Mouse (Mus musculus) right cerebral cortex, postnatal 25 days (tissue): ENCODE results near the gene Ppp2r2c.

ENCODE experiments used
- DNase-seq: peaks from one replicate; pipeline ENCODE4 v3.0.0; 2022

Gene Ppp2r2c

GRCm38 (mm10) chr5:36868266-36869090 is at the start of gene Ppp2r2c:
Gene Ppp2r2c (plus strand): TSS chr5:36868513.
- peak; percentile 79 for DNase-seq

- no peak for DNase-seq
Measured at GRCm38 (mm10) chr5:36819742-36820141, 48.6 kb upstream of the Ppp2r2c start.

DNA sequence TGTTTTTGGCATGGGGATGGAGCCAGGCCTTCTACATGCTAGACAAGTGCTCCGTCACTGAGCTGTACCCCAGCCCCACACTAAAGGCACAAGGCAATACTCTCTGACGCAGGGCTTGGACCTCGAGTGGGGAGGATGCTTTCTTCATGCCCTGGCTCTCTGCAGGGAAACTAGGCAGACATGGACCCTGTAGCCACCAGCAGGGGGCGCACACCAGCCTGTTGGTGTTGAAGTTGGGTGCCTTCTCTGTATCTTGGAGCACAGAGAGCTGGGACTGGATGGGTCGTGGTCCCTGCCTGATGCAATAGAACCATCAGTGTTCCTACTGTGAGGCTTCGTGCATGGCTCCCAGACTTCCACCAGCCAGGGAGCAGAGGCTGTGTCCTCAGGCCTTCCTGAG is 48.2 kb upstream of the Ppp2r2c start:
- DNase-seq = peak; percentile 50

- DNase-seq = no peak
Measured at GRCm38 (mm10) chr5:36822907-36823306, 45.4 kb upstream of the Ppp2r2c start.

DNA sequence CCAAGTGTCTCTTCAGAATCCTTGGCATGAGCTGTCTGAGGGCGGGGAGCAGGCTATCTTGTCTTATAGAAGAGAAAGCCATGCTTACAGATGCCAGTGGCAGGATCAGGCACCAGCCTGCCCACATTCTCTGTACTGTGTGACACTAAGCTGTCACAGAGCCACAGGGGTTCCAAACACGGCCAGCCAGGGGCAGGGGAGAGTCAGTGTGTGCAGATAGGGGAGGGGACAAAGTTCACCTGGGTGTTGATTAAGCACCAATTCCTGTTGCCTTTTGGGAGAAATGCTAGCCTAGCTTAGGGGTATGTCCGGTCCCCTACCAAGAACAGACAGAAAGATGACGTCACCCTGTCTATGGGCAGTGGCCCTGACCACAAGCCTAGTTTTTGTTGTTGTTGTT is 39.2 kb upstream of the Ppp2r2c start:
- DNase-seq = no peak

DNA sequence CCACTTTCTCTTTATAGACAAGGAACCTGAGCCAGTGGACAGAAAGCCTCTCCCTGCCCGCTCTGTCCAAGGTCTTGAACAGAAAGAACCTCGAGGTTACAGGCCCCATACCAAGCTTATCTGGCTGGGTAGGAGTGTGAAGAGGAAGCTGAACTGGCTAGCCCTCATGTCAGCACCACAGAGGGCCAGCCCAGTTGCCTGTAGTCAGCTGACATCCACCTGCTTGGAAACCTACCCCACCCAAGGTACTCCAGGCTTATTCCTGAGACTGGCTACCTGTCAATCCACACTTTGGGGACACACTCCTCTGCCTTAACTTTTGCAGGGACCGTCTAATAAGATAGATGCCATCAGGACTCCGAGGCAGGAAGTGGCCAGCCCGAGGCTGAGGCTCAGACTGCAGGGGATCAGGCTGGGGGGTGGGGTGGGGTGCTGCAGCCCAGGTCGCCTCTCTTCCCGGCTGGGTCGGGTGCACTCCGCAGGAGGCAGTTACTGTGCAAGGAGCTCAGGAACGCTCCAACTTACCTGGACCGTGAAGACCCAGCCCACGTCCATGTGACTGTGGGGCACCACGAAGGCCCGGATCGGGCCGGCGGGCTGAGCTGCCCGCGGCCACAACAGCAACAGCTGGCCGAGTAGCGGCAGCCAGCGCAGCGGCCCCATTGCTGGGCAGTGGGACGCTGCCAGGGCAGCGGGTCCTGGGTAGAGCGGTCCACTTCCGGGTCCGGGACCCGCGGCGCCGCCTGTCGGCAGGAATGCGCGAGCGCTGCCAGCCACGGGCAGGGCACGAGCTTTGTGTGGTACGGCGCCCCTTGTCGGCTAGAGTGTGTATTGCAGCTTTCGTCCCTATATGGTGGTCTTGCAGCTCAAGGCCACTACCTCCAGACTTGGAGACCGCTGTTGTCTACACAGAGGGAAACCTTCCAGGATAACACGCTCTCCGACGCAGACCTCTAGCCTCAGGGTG is 38.1 kb upstream of the Ppp2r2c start, which contains the start of gene Man2b2:
Gene Man2b2, minus strand, starts transcription at position 741 of the 967 bp plus-strand sequence.
- peak; percentile 83 for DNase-seq

- DNase-seq = peak; percentile 38
Measured at GRCm38 (mm10) chr5:36831272-36831671, 37.0 kb upstream of the Ppp2r2c start.

DNA sequence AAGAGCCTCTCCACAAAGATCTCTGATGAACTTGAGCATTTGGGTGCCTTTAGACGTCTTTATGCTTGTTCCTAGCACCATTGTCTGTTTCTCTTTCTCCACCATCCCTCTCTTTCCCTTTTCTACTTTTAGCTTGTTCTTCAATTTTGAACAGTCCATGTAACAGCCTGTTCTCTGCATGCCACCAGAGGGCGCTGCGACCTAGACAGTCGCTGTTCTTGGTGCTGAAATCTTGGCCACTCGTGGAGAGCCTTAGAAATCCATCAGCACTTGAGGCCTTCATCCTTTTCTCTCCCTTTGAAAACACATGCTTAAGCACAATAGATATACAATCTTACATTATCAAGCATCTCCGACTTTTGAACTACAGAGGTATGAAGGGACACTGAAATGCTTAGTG is 32.4 kb upstream of the Ppp2r2c start:
- DNase-seq = peak; percentile 76

DNA sequence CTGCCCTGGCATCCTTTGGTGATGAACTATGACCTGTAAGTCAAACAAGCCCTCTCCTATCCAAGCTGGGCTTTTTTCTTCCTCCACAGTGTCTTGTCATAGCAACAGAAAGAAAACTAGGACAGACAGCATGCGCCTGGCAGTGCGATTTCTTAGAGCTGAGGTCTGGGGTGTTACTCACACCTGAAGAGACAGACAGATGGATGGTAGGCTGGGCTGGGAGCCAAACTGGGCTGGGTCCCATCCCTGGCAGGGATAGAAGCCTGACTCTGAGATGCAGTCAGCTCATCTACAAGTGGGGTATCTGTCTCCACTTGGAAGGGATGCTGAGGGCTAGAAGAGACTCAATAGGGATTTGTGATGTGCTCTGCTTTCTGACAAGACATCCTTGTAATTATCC is 29.3 kb upstream of the Ppp2r2c start:
- DNase-seq = peak; percentile 72

DNA sequence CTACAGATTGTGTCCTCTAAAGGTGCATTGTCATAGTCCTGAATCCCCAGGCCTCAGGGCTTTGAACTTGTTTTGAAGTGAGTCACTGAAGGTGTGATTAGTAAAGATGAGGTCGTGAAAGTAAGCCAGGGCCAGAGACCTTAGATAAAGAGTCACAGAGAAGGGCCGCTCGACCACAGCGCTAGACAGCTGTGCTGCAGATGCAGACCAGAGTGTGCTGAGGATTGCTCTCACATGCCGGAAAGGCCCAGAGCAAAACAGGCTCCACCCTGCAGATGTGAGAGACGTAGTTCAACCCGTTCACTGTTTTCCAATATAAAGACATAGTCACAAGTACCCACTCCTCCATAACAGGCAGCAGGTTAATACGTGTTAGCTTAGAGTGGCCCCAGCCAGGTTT is 28.7 kb upstream of the Ppp2r2c start:
- DNase-seq = no peak

- DNase-seq = no peak
Measured at GRCm38 (mm10) chr5:36840092-36840491, 28.2 kb upstream of the Ppp2r2c start.

DNA sequence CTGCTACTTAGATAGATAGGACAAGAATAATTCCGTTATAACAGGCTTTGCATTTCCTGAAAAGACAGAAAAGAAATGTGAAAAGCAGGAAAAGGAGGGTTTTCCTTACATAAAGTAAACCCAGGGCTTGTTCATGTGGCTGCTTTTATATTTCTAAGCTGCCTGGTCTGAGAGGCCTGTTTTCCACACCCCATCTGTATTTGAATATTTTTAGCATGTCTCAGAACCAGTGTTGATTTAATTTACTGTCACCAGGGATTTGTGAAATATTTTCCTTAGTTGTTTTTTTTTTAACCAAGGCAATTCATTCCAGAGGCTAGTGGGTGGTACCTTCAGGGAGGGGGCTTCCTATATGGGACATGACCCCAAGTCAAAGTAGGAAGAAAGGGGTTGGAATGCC is 26.6 kb upstream of the Ppp2r2c start:
- no peak for DNase-seq

GRCm38 (mm10) chr5:36844490-36844889 is 23.8 kb upstream of the Ppp2r2c start:
- DNase-seq = peak; percentile 45

GRCm38 (mm10) chr5:36851572-36851971 is 16.7 kb upstream of the Ppp2r2c start:
- DNase-seq = no peak

- DNase-seq = no peak
Measured at GRCm38 (mm10) chr5:36855180-36855579, 13.1 kb upstream of the Ppp2r2c start.

DNA sequence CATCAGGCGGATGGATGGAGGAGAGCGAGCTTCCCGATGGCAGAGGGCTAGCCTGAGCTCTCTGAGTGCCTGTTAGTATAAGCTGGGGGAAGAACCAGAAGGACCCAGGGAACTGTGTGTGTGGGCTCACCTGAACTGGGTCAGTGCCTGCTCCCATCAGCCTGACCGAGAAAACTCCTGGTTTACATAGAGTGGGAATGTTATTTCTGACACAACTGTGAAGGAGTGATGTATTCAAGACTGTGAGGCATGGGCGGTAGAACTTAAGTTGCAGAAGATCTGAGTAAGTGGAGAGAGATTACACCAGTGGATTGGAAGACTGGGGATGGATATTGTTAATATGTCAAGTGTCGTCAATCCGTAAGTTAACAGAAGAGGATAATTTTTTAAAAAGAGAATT is 11.8 kb upstream of the Ppp2r2c start:
- no peak for DNase-seq

GRCm38 (mm10) chr5:36857546-36857945 is 10.8 kb upstream of the Ppp2r2c start:
- DNase-seq = no peak

DNA sequence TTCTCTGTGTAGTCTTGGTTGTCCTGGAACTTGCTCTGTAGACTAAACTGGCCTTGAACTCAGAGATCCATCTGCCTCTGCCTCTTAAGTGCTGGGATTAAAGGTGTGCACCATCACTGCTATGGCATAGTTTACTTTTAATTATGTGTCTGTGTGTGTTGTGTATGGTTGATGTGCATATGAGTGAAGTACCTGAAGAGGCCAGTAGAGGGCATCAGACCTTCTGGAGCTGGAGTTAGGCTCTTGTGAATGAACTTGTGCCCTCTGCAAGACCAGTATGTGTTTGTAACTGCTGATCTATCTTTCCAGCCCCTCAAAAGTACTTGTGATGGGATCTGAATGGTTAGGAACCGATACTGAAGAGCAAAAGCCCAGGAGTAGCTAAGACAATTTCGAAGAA is 7.2 kb upstream of the Ppp2r2c start:
- no peak for DNase-seq

- no peak for DNase-seq
Measured at GRCm38 (mm10) chr5:36866701-36867250, 1.5 kb upstream of the Ppp2r2c start.

GRCm38 (mm10) chr5:36867561-36867960 is 752 bp upstream of the Ppp2r2c start:
- DNase-seq = no peak

DNA sequence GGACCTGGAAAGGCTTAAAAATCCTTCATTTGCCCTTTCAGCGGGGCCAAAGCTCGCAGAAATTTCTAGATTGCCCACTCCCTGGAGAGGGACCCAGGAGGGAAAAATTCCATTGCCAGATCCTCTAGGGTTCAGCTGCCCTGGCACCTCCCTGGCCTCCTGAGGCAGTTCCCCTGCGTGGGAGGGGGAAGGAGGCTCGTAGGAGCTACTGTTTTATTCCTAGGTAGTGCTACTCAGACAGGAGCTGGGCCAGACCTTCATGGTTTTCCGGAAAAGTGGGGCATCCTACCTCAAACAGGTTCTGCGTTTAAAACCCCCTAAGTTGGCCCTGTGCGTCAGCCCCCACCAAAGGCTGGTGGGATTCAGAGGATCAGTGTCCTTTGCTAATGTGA is 869 bp downstream of the Ppp2r2c start:
- no peak for DNase-seq

DNA sequence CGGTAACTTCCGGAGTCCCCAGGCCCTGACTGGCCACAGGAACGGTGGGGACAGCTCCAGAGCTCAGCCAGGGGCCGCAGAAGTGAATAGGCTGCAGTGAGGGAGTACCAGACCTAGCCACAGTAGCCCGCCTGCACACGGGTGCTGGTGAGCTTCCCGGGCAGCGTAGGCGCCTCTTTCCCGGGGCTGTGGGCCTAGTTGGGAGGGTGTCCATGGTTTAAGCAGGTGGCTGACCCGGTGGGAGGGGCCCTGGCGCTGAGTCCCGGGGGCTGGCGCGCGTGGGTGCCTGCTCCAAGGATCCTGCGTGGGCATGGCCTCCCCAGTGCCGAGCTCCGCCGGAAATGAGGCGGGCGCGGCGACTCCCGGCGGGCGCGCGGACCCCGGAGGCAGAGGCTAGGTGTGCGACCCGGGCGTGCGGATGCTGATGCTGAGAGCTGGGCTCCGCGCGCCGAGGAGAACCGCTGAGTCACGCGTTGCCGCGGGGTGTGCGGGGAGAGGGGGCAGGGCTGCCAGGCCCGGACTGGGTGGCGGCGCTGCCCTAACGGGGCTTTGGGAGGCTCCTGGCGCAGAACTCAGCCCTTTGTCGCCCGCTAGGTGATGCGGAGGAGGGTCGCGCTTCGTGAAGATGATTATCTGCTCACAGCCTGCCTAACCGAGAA is 1.4 kb downstream of the Ppp2r2c start:
- DNase-seq = peak; percentile 81

DNA sequence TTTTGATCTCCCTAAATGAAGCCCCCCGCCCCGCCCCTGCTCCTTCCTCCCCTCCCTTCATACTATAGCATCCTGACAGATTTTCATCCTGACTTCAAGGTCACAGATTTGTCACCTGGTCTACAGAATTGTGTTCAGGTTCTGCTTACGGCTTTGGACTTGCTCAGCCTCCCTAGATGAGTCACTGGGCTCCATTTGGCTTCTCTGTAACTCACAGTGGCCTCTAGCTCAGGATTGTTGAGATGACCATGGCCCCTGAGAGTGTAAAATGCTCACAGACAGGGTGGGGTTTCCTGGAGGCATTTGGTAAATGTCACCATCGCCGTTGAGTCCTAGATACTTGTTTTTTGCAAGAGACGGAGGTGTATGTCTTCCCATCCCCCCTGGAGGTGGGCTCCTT is 2.6 kb downstream of the Ppp2r2c start:
- DNase-seq = no peak
